In genomic region chr12:33607811-33608602, GRCm38 (mm10) we compare ENCODE assay signal across 17 mouse cellular contexts.
A peak's percentile ranks its signal among the peaks of the same experiment; 100 is the strongest.
DNase-seq lines count a peak whose midpoint lies in the region; ATAC-seq and TF ChIP-seq lines count a peak whose summit lies in the region.
"Had no signal": no experiment of that assay in that cellular context is flagged by ENCODE, and none has a peak within 500 bp of the region (broad histone marks: within the 10 kb centered on the region; RNA-seq: fewer than 3 reads in every experiment).

No protein-coding gene starts in this region.

- dilution Hi-C loops in CH12.LX (cut with MboI; ENCODE audit: extremely low pct_ligation_motif_present, extremely low pct_unique_long_range_greater_than_20kb, low sequenced_read_pairs): no loop called here

- peak; percentile 44 for TF ChIP-seq CTCF in gastrocnemius, adult 2 months (IDR thresholded peaks at IDR 0.05)
- TF ChIP-seq CTCF in CH12.LX (conservative IDR thresholded peaks at IDR 0.05 in 1 of 2, IDR thresholded peaks at IDR 0.05 in 1 of 2; ENCODE audit: low read depth in 2 of 2, low read length in 2 of 2): peak in 1 of 2 experiments; percentile 49; a peak in 2 of 4 replicates

- no peak overlapping the region for H3K4me3 ChIP-seq in gastrocnemius, adult 2 months
- H3K4me3 ChIP-seq in limb, embryonic 12.5 days (replicated peaks): no peak overlapping the region
- no peak overlapping the region for H3K4me3 ChIP-seq in limb, embryonic 10.5 days
- H3K4me3 ChIP-seq in CH12.LX (replicated peaks in 1 of 3; ENCODE audit: low read depth in 2 of 3, low read length in 2 of 3, poor library complexity in 1 of 3): no peak overlapping the region
- H3K4me3 ChIP-seq: forebrain, embryonic 15.5 days; lung, embryonic 15.5 days; myocyte had no signal

- H3K4me2 ChIP-seq in limb, embryonic 12.5 days: no peak overlapping the region
- H3K4me2 ChIP-seq in CH12.LX (ENCODE audit: insufficient read depth, low read depth, poor library complexity, severe bottlenecking): peak overlapping the region; percentile 82
- H3K4me2 ChIP-seq: forebrain, embryonic 15.5 days; lung, embryonic 15.5 days had no signal

- peaks cover 5% of the 10 kb centered on the region; the same call in 1 of the 2 replicates for H3K4me1 ChIP-seq in limb, embryonic 12.5 days (replicated peaks)
- peaks cover 3% of the 10 kb centered on the region; the same call in 1 of the 2 replicates for H3K4me1 ChIP-seq in limb, embryonic 10.5 days
- H3K4me1 ChIP-seq in CH12.LX (ENCODE audit: control insufficient read depth in 1 of 2, insufficient read depth in 2 of 2): peaks cover 0 to 48% of the 10 kb centered on the region in 2 experiments; a peak in 3 of 4 replicates
- H3K4me1 ChIP-seq: forebrain, embryonic 15.5 days; lung, embryonic 15.5 days had no signal

- H3K9me3 ChIP-seq in limb, embryonic 12.5 days: 0 out of 2 replicates have a peak, but pooled peaks cover 4% of the 10 kb centered on the region
- no peaks in the 10 kb centered on the region for H3K9me3 ChIP-seq in limb, embryonic 10.5 days (replicated peaks)
- H3K9me3 ChIP-seq in CH12.LX (replicated peaks; ENCODE audit: low read length): no peaks in the 10 kb centered on the region
- H3K9me3 ChIP-seq: forebrain, embryonic 15.5 days; lung, embryonic 15.5 days had no signal

- no peak for TF ChIP-seq POLR2A in CH12.LX (IDR thresholded peaks at IDR 0.05; ENCODE audit: low read depth, low read length)

- WGBS in limb, embryonic 12.5 days: 63% methylated on average over 7 of the region's 7 CpGs
- WGBS in limb, embryonic 10.5 days: 80% methylated on average over 7 of the region's 7 CpGs

- H3K27ac ChIP-seq in gastrocnemius, adult 2 months: no peak overlapping the region
- H3K27ac ChIP-seq in limb, embryonic 12.5 days: 0 out of 2 replicates have a peak overlapping the region, but pooled peaks have one; percentile 5
- no peak overlapping the region for H3K27ac ChIP-seq in limb, embryonic 10.5 days
- no peak overlapping the region for H3K27ac ChIP-seq in CH12.LX (ENCODE audit: insufficient read depth, low read depth)
- H3K27ac ChIP-seq: forebrain, embryonic 15.5 days; lung, embryonic 15.5 days had no signal

- no peak overlapping the region for H3K9ac ChIP-seq in limb, embryonic 12.5 days (replicated peaks)
- H3K9ac ChIP-seq in CH12.LX (ENCODE audit: insufficient read depth, low read depth): no peak overlapping the region
- H3K9ac ChIP-seq: forebrain, embryonic 15.5 days; lung, embryonic 15.5 days had no signal

- peak; percentile 60; the same call in 1 of the 2 replicates for TF ChIP-seq EP300 in CH12.LX (IDR thresholded peaks at IDR 0.05; ENCODE audit: low read length)

- H3K27me3 ChIP-seq in limb, embryonic 12.5 days: no peaks in the 10 kb centered on the region
- no peaks in the 10 kb centered on the region for H3K27me3 ChIP-seq in limb, embryonic 10.5 days (ENCODE audit: low read depth, poor library complexity, severe bottlenecking)
- H3K27me3 ChIP-seq in CH12.LX (replicated peaks): no peaks in the 10 kb centered on the region
- H3K27me3 ChIP-seq: forebrain, embryonic 15.5 days; lung, embryonic 15.5 days had no signal

- no peak for ATAC-seq in limb, embryonic 12.5 days (ENCODE audit: insufficient number of reproducible peaks, insufficient read depth, low FRiP score, low TSS enrichment, low read depth)
- ATAC-seq: forebrain, embryonic 15.5 days had no signal

- intact Hi-C loops in gastrocnemius, adult 2 months (cut with DNase I): no loop called here

- in situ Hi-C loops in CH12.LX (cut with MboI; ENCODE audit: low pct_ligation_motif_present, low pct_unique_long_range_greater_than_20kb, low sequenced_read_pairs): no loop called here

- no peaks in the 10 kb centered on the region for H3K79me2 ChIP-seq in CH12.LX (replicated peaks; ENCODE audit: control insufficient read depth, extremely low read depth, insufficient read depth, poor library complexity, severe bottlenecking)

- TF ChIP-seq RAD21 in CH12.LX (IDR thresholded peaks at IDR 0.05; ENCODE audit: low read depth, low read length): peak; percentile 10

- H3K36me3 ChIP-seq in limb, embryonic 12.5 days: no peaks in the 10 kb centered on the region
- H3K36me3 ChIP-seq in limb, embryonic 10.5 days: no peaks in the 10 kb centered on the region
- no peaks in the 10 kb centered on the region for H3K36me3 ChIP-seq in CH12.LX (replicated peaks in 1 of 2; ENCODE audit: control insufficient read depth in 1 of 2, insufficient read depth in 1 of 2, low read length in 1 of 2)
- H3K36me3 ChIP-seq: forebrain, embryonic 15.5 days; lung, embryonic 15.5 days had no signal

- DNase-seq in gastrocnemius, adult 2 months: no peak
- DNase-seq in gastrocnemius, adult 18-20 months (ENCODE audit: low spot score): no peak
- DNase-seq in limb, embryonic 10.5 days (ENCODE audit: low spot score): no peak
- DNase-seq in CH12.LX (ENCODE audit: extremely low read depth): peak; percentile 55
- peak; percentile 49 for DNase-seq in embryo, embryonic 11 days
- no peak for DNase-seq in frontal cortex, postnatal 14 days (ENCODE audit: low spot score in 2 of 2)
- DNase-seq in right cerebral cortex, adult 18-20 months: no peak
- DNase-seq: cerebellum, adult 9-10 months; gastrocnemius, postnatal 36 days; kidney, postnatal 10 days; layer of hippocampus, adult 9-11 months; right cerebral cortex, postnatal 25 days; thymus, adult 2 months had no signal

TF ChIP-seq in CH12.LX, 34 proteins besides CTCF, POLR2A, EP300 and RAD21:
- no peak for TF ChIP-seq NELFE (IDR thresholded peaks at IDR 0.05; ENCODE audit: low read depth, low read length)
- no peak for TF ChIP-seq MXI1 (IDR thresholded peaks at IDR 0.05; ENCODE audit: low read depth, low read length)
- no peak for TF ChIP-seq UBTF (IDR thresholded peaks at IDR 0.05; ENCODE audit: low read depth, low read length)
- TF ChIP-seq HCFC1 (IDR thresholded peaks at IDR 0.05; ENCODE audit: low read depth, low read length): no peak
- TF ChIP-seq BHLHE40 (IDR thresholded peaks at IDR 0.05; ENCODE audit: low read depth, low read length): peak; percentile 92
- no peak for TF ChIP-seq MAX (IDR thresholded peaks at IDR 0.05; ENCODE audit: low read length)
- TF ChIP-seq JUND (conservative IDR thresholded peaks at IDR 0.05; ENCODE audit: low read depth, low read length): peak; percentile 62
- TF ChIP-seq ELF1 (IDR thresholded peaks at IDR 0.05; ENCODE audit: low read depth, low read length): no peak
- TF ChIP-seq CHD1 (IDR thresholded peaks at IDR 0.05; ENCODE audit: low read depth, low read length): no peak
- no peak for TF ChIP-seq PAX5 (IDR thresholded peaks at IDR 0.05; ENCODE audit: low read length)
- TF ChIP-seq E2F4 (IDR thresholded peaks at IDR 0.05; ENCODE audit: insufficient replicate concordance, low read depth, low read length): no peak
- TF ChIP-seq IRF4 (IDR thresholded peaks at IDR 0.05; ENCODE audit: low read depth, low read length): peak; percentile 77
- TF ChIP-seq USF2 (conservative IDR thresholded peaks at IDR 0.05; ENCODE audit: low read depth, low read length): no peak; the same call in 1 of the 2 replicates
- no peak for TF ChIP-seq MEF2A (IDR thresholded peaks at IDR 0.05; ENCODE audit: borderline replicate concordance, low read depth, low read length)
- TF ChIP-seq TCF12 (IDR thresholded peaks at IDR 0.05; ENCODE audit: low read depth, low read length): 0 out of 2 replicates have a peak, but pooled peaks have one; percentile 26
- no peak for TF ChIP-seq TBP (conservative IDR thresholded peaks at IDR 0.05; ENCODE audit: low read depth, low read length)
- TF ChIP-seq CHD2 (IDR thresholded peaks at IDR 0.05; ENCODE audit: low read length): no peak
- no peak for TF ChIP-seq KAT2A (IDR thresholded peaks at IDR 0.05; ENCODE audit: insufficient replicate concordance, low read length)
- no peak for TF ChIP-seq POLR2AphosphoS2 (IDR thresholded peaks at IDR 0.05; ENCODE audit: low read depth, low read length)
- TF ChIP-seq ZNF384 (IDR thresholded peaks at IDR 0.05; ENCODE audit: low read depth, low read length): no peak; the same call in 1 of the 2 replicates
- no peak; the same call in 1 of the 2 replicates for TF ChIP-seq SMC3 (IDR thresholded peaks at IDR 0.05; ENCODE audit: low read depth, low read length)
- TF ChIP-seq USF1 (IDR thresholded peaks at IDR 0.05; ENCODE audit: low read depth, low read length): peak; percentile 29
- no peak for TF ChIP-seq ZMIZ1 (IDR thresholded peaks at IDR 0.05; ENCODE audit: low read depth, low read length)
- no peak; the same call in 1 of the 2 replicates for TF ChIP-seq JUN (IDR thresholded peaks at IDR 0.05; ENCODE audit: insufficient read depth, low read depth, low read length)
- TF ChIP-seq SIN3A (IDR thresholded peaks at IDR 0.05; ENCODE audit: low read length): no peak
- no peak for TF ChIP-seq ZKSCAN1 (IDR thresholded peaks at IDR 0.05; ENCODE audit: borderline replicate concordance, low read depth, low read length)
- no peak; the same call in 1 of the 2 replicates for TF ChIP-seq ETS1 (conservative IDR thresholded peaks at IDR 0.05; ENCODE audit: low read depth, low read length)
- TF ChIP-seq GABPA (IDR thresholded peaks at IDR 0.05; ENCODE audit: insufficient replicate concordance, low read depth, low read length): no peak
- TF ChIP-seq MAZ (IDR thresholded peaks at IDR 0.05; ENCODE audit: low read depth, low read length): no peak
- no peak for TF ChIP-seq ZC3H11A (IDR thresholded peaks at IDR 0.05; ENCODE audit: low read depth, low read length)
- TF ChIP-seq RCOR1 (conservative IDR thresholded peaks at IDR 0.05; ENCODE audit: low read depth, low read length): no peak

Comparison
In these comparisons a context has a peak if more than half of its experiments do, and no peak if none do; other contexts are left out.
1. DNase-seq: peak in CH12.LX (single experiment) and embryo, embryonic 11 days (single experiment); none in gastrocnemius, adult 2 months (single experiment), gastrocnemius, adult 18-20 months (single experiment), limb, embryonic 10.5 days (single experiment), frontal cortex, postnatal 14 days (0 of 2) and right cerebral cortex, adult 18-20 months (single experiment).